Mouse (Mus musculus): ENCODE measurements around the gene Slc15a3. TPM values are rescaled to one million over a fixed set of nuclear protein-coding genes. Genes with fewer than 3 reads are reported as not detected.

Gene Slc15a3
- polyA plus RNA-seq, 1 experiment from 2014 or later = 0.93 TPM

DNA sequence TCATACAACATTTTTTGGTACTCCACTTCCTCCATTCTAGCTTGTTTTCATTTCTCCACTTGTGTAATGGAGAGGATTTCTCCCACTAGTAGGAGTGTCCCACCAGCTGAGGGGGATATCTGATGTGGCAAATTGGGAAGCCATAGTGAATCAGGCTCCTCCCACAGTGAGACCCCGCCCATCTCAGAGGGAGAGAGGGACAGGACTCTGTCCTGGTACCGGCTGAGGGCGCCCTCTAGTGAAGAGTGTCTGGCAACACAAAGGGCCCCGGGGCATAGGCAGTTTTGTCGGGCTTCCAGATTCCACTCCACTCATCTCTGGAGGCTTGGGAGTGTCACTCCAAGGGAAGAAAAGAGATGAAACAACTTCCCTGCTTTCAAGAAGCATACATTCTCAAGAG lies 8.1 kb upstream of the Slc15a3 start:
- 9% methylated on average over 5 of the region's 5 CpGs for WGBS

DNA sequence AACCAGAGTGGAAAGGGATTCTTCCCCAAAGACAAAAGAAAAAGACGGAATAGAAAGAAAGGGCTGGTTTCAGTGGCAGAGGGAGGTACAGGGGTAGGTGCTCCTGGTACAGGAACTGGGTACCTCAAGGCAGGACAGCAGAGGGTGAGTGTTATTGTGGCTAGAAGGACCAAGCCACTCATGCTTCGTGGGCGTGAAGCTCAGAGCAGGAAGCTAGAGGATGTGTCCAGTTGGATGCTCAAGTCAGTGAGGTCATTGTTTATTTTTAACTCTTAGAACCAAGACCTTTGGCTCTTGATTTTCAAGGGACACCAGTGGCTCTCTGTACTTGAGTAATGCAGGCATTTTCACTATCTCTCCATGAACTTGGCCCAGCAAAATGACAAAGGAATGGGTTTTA lies 7.5 kb upstream of the Slc15a3 start:
- Histone ChIP-seq H3K9me3 (replicated peaks; ENCODE audit: low read length) (no peaks in the 10 kb centered on the region), H3K4me3 (replicated peaks; ENCODE audit: low read depth, low read length) (no peak overlapping the region), H3K27ac (no peak overlapping the region), H3K9ac (ENCODE audit: low read depth, low read length) (no peak overlapping the region), H3K36me3 (ENCODE audit: insufficient read depth, low read length) (no peaks in the 10 kb centered on the region), H3K4me2 (ENCODE audit: low read length) (no peak overlapping the region), H3K27me3 (ENCODE audit: insufficient read depth, low read length) (no peaks in the 10 kb centered on the region), H3K4me1 (replicated peaks; ENCODE audit: insufficient read depth, low read length) (no peaks in the 10 kb centered on the region)
- no peak for DNase-seq (ENCODE audit: low spot score)
- ATAC-seq (replicated peaks; ENCODE audit: low FRiP score, low read depth) = no peak
- no peak for TF ChIP-seq CTCF (IDR thresholded peaks at IDR 0.05; ENCODE audit: low read depth)
- WGBS = 71% methylated on average over 3 of the region's 3 CpGs

More for the DNA sequence above, 8.1 kb upstream of the Slc15a3 start:
- no peak overlapping the region for H3K27ac ChIP-seq
- H3K4me1 ChIP-seq (replicated peaks; ENCODE audit: insufficient read depth, low read length) = no peaks in the 10 kb centered on the region
- no peaks in the 10 kb centered on the region for H3K27me3 ChIP-seq (ENCODE audit: insufficient read depth, low read length)
- TF ChIP-seq CTCF (IDR thresholded peaks at IDR 0.05; ENCODE audit: low read depth) = peak; percentile 78
- DNase-seq (ENCODE audit: low spot score) (peak; percentile 89), ATAC-seq (replicated peaks; ENCODE audit: low FRiP score, low read depth) (peak; percentile 80)
- no peak overlapping the region for H3K9ac ChIP-seq (ENCODE audit: low read depth, low read length)
- no peaks in the 10 kb centered on the region for H3K9me3 ChIP-seq (replicated peaks; ENCODE audit: low read length)
- no peaks in the 10 kb centered on the region for H3K36me3 ChIP-seq (ENCODE audit: insufficient read depth, low read length)
- H3K4me2 ChIP-seq (ENCODE audit: low read length) = no peak overlapping the region
- H3K4me3 ChIP-seq (replicated peaks; ENCODE audit: low read depth, low read length) = no peak overlapping the region

DNA sequence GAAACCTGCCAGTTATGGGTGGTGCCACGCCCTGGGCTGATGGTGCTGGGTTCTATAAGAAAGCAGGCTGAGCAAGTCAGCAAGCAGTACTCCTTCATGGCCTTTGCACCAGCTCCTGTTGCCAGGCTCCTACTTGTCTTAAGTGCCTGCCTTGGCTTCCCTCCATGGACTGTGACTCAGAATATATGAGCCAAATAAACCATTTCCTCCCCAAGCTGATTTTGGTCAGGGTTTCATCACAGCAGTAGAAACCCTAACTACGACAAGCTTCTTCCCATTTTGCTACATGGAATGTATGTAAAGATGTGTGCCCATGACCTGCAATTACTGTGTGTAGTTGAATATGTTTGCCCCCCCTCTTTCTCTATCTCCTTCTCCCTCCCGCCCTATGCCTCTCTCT lies 5.9 kb upstream of the Slc15a3 start:
- no peak overlapping the region for H3K4me2 ChIP-seq (ENCODE audit: low read length)
- H3K4me1 ChIP-seq (replicated peaks; ENCODE audit: insufficient read depth, low read length) = no peaks in the 10 kb centered on the region
- no peak for TF ChIP-seq CTCF (IDR thresholded peaks at IDR 0.05; ENCODE audit: low read depth)
- H3K4me3 ChIP-seq (replicated peaks; ENCODE audit: low read depth, low read length) = no peak overlapping the region
- no peak overlapping the region for H3K9ac ChIP-seq (ENCODE audit: low read depth, low read length)
- no peaks in the 10 kb centered on the region for H3K27me3 ChIP-seq (ENCODE audit: insufficient read depth, low read length)
- ATAC-seq (replicated peaks; ENCODE audit: low FRiP score, low read depth) = no peak
- H3K27ac ChIP-seq = no peak overlapping the region
- no peak for DNase-seq (ENCODE audit: low spot score)
- WGBS = 73% methylated on average over 3 of the region's 3 CpGs
- H3K36me3 ChIP-seq (ENCODE audit: insufficient read depth, low read length) = no peaks in the 10 kb centered on the region
- no peaks in the 10 kb centered on the region for H3K9me3 ChIP-seq (replicated peaks; ENCODE audit: low read length)

DNA sequence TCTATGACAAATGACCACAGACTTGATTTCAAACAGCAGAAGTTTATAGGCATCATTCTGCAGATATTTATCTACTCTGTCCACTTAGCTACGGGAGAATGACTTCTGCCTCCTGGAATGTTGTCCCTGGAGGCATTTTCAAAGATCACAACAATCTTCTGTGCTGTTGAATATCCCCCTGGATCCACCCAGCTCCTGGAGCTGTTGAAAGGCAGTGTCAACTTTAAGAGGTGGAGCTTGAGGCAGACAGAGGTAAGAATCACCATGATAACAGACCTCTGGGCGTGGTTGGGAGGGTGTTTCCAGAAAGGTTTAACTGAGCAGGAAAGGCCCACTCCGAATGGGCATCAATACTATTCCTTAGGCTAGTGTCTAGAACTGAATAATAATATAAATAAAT lies 3.9 kb upstream of the Slc15a3 start:
- DNase-seq (ENCODE audit: low spot score) = no peak
- WGBS = 58% methylated on average over 3 of the region's 3 CpGs
- no peak for ATAC-seq (replicated peaks; ENCODE audit: low FRiP score, low read depth)
- Histone ChIP-seq H3K36me3 (ENCODE audit: insufficient read depth, low read length) (no peaks in the 10 kb centered on the region), H3K27me3 (ENCODE audit: insufficient read depth, low read length) (no peaks in the 10 kb centered on the region), H3K27ac (no peak overlapping the region), H3K9ac (ENCODE audit: low read depth, low read length) (no peak overlapping the region), H3K4me1 (replicated peaks; ENCODE audit: insufficient read depth, low read length) (no peaks in the 10 kb centered on the region), H3K9me3 (replicated peaks; ENCODE audit: low read length) (no peaks in the 10 kb centered on the region), H3K4me2 (ENCODE audit: low read length) (no peak overlapping the region), H3K4me3 (replicated peaks; ENCODE audit: low read depth, low read length) (no peak overlapping the region)
- TF ChIP-seq CTCF (IDR thresholded peaks at IDR 0.05; ENCODE audit: low read depth) = no peak

DNA sequence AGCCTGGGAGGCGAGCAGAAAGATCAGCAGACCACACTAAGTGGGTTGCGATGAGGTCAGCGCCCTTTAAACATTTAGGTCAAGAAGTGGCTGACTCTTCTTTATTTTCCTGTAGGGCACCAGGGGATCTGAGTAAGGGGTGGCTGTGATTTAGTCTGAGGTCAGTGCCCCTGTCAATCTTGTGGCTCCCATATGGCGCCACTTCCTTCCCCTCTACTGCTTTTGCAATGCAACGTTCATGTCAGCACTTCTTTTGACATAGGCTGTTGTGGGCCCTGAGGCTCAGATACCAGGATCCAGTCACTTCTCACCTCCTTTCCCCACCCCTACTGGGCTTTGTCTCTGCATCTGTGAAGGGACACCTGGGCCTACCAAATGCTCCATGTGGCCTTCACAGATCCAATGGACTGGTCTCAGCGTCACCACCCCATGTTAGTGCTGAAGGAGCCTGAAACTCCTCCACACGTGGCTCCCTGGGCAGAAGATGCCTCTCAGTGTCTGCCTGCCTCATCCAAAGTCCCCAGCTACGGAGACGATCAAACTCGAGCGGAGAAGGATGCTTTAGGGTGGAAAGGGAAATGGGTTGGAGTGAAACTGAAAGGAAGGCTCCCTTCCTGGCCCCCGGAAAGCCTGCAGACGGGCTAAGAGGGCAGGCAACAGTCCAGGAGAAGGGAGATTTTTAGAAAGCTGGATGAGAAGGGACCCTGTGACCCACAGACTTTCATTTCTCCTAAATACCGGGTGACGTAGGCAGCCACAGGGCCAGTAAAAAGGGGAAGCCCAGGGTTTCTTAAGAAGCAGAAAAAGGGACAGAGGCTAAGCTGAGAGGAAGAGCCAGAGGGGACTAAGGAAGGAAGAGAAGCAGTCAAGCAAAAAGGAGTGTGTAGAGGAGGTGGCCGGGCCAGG lies 2.4 kb downstream of the Slc15a3 start:
- peaks cover 15% of the 10 kb centered on the region; the same call in 1 of the 2 replicates for H3K4me1 ChIP-seq (replicated peaks; ENCODE audit: insufficient read depth, low read length)
- ATAC-seq (replicated peaks; ENCODE audit: low FRiP score, low read depth) (no peak), DNase-seq (ENCODE audit: low spot score) (peak; percentile 46)
- H3K4me3 ChIP-seq (replicated peaks; ENCODE audit: low read depth, low read length) = no peak overlapping the region
- H3K36me3 ChIP-seq (ENCODE audit: insufficient read depth, low read length) = no peaks in the 10 kb centered on the region
- no peak overlapping the region for H3K9ac ChIP-seq (ENCODE audit: low read depth, low read length)
- no peaks in the 10 kb centered on the region for H3K9me3 ChIP-seq (replicated peaks; ENCODE audit: low read length)
- H3K4me2 ChIP-seq (ENCODE audit: low read length) = peak overlapping the region; percentile 30; the same call in 1 of the 2 replicates
- H3K27me3 ChIP-seq (ENCODE audit: insufficient read depth, low read length) = no peaks in the 10 kb centered on the region
- no peak overlapping the region; the same call in 1 of the 2 replicates for H3K27ac ChIP-seq
- 49% methylated on average over 16 of the region's 16 CpGs for WGBS
- no peak for TF ChIP-seq CTCF (IDR thresholded peaks at IDR 0.05; ENCODE audit: low read depth)

DNA sequence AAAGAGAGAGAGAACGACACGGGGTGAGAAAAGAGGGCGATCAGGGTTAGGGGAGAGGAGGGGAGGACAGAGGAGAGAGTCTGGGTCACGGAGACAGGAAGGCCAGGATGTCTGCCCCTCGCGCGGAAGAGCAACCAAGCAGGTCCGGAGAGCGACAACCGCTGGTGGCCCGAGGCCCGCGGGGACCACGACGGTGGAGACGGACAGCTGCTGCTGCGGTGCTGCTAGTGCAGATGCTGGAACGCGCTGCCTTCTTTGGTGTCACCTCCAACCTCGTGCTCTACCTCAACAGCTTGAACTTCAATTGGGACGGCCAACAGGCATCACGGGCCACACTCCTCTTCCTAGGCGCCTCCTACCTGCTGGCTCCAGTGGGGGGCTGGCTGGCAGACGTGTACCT lies 3.4 kb downstream of the Slc15a3 start:
- Histone ChIP-seq H3K9me3 (replicated peaks; ENCODE audit: low read length) (no peaks in the 10 kb centered on the region), H3K9ac (ENCODE audit: low read depth, low read length) (no peak overlapping the region), H3K36me3 (ENCODE audit: insufficient read depth, low read length) (no peaks in the 10 kb centered on the region), H3K4me2 (ENCODE audit: low read length) (peak overlapping the region; percentile 30; the same call in 1 of the 2 replicates), H3K4me3 (replicated peaks; ENCODE audit: low read depth, low read length) (no peak overlapping the region), H3K4me1 (replicated peaks; ENCODE audit: insufficient read depth, low read length) (peaks cover 17% of the 10 kb centered on the region; the same call in 1 of the 2 replicates), H3K27ac (no peak overlapping the region), H3K27me3 (ENCODE audit: insufficient read depth, low read length) (no peaks in the 10 kb centered on the region)
- DNase-seq (ENCODE audit: low spot score) = no peak
- WGBS = 33% methylated on average over 24 of the region's 24 CpGs
- TF ChIP-seq CTCF (IDR thresholded peaks at IDR 0.05; ENCODE audit: low read depth) = no peak
- 0 out of 2 replicates have a peak, but pooled peaks have one; percentile 17 for ATAC-seq (replicated peaks; ENCODE audit: low FRiP score, low read depth)

Measured in kidney, postnatal 0 days (tissue).